Mouse (Mus musculus) stomach, embryonic 14.5 days (tissue): ENCODE measurements at regions not wholly inside any gene's neighbourhood (a gene's known extent, or its start where the extent isn't known, plus 50 kb on each side); places are given as distances from the start of the nearest gene placed in this dataset.

ENCODE experiments used
- ATAC-seq: fragments of 200-750 bp; cut with Nextera tagmentation; 2 replicates; pipeline ENCODE4 v1.8.0; 2017; ENCODE audit warnings: low read depth, moderate TSS enrichment; ENCODE audit not compliant: insufficient number of reproducible peaks, insufficient read depth, low FRiP score
- H3K27ac ChIP-seq: fragments of 300-500 bp; sonication (generic); 2 replicates; pipeline ENCODE4 v1.5.1; 2014; ENCODE audit warnings: mild to moderate bottlenecking, low read length, moderate library complexity, mixed read lengths
- H3K27me3 ChIP-seq: fragments of 300-500 bp; sonication (generic); 2 replicates; pipeline ENCODE4 v1.6.1; 2014; ENCODE audit warnings: low read length, control low read depth, mixed read lengths; ENCODE audit not compliant: control insufficient read depth, insufficient read depth
- H3K36me3 ChIP-seq: fragments of 300-500 bp; sonication (generic); 2 replicates; pipeline ENCODE4 v1.6.1; 2014; ENCODE audit warnings: mild to moderate bottlenecking, control low read depth, low read length, moderate library complexity, mixed read lengths; ENCODE audit not compliant: control insufficient read depth, insufficient read depth
- H3K4me1 ChIP-seq: fragments of 300-500 bp; sonication (generic); 2 replicates; pipeline ENCODE4 v1.6.1; 2014; ENCODE audit warnings: low read length, control low read depth, mixed read lengths; ENCODE audit not compliant: control insufficient read depth, insufficient read depth
- H3K4me2 ChIP-seq: fragments of 300-500 bp; sonication (generic); replicated peaks from 2 replicates; pipeline ENCODE4 v1.6.1; 2014; ENCODE audit warnings: low read depth, low read length, control low read depth
- H3K4me3 ChIP-seq: fragments of 300-500 bp; sonication (generic); 2 replicates; pipeline ENCODE4 v1.5.1; 2014; ENCODE audit warnings: low read depth, low read length, control low read depth
- H3K9ac ChIP-seq: fragments of 300-500 bp; sonication (generic); replicated peaks from 2 replicates; pipeline ENCODE4 v1.6.1; 2014; ENCODE audit warnings: low read depth, mild to moderate bottlenecking, control low read depth, low read length, moderate library complexity, mixed read lengths
- H3K9me3 ChIP-seq: fragments of 300-500 bp; sonication (generic); 2 replicates; pipeline ENCODE4 v1.6.1; 2016; ENCODE audit warnings: low read depth, low read length, control low read depth; ENCODE audit not compliant: control insufficient read depth
- WGBS: fragments of 180-500 bp; shearing (Covaris S2); extraction: QIAGEN DNeasy Blood & Tissue Kit; methylation state at CpG from one replicate; pipeline ENCODE4 v1.1.7; 2014; 5-methylcytosine and 5-hydroxymethylcytosine counted together

- no peak overlapping the region for H3K27ac ChIP-seq
- H3K9me3 ChIP-seq = no peaks in the 10 kb centered on the region
- no peaks in the 10 kb centered on the region for H3K27me3 ChIP-seq
- no peaks in the 10 kb centered on the region for H3K36me3 ChIP-seq
- H3K4me2 ChIP-seq = no peak overlapping the region
- no peak overlapping the region for H3K9ac ChIP-seq
- no peak for ATAC-seq
- no peak overlapping the region for H3K4me3 ChIP-seq
- 83% methylated on average over 7 of the region's 7 CpGs for WGBS
- H3K4me1 ChIP-seq = no peaks in the 10 kb centered on the region
Observed at GRCm38 (mm10) chr3:130902376-130902775, 172.2 kb upstream of the Rpl34 start.

GRCm38 (mm10) chr3:130901343-130901742 lies 171.1 kb upstream of the Rpl34 start:
- no peaks in the 10 kb centered on the region for H3K9me3 ChIP-seq
- H3K4me2 ChIP-seq = no peak overlapping the region
- no peak for ATAC-seq
- no peaks in the 10 kb centered on the region for H3K36me3 ChIP-seq
- no peaks in the 10 kb centered on the region for H3K27me3 ChIP-seq
- H3K4me3 ChIP-seq = no peak overlapping the region
- H3K4me1 ChIP-seq = no peaks in the 10 kb centered on the region
- no peak overlapping the region for H3K9ac ChIP-seq
- no peak overlapping the region for H3K27ac ChIP-seq
- WGBS = 78% methylated on average over 12 of the region's 12 CpGs

- no peak overlapping the region for H3K4me3 ChIP-seq
- no peaks in the 10 kb centered on the region for H3K4me1 ChIP-seq
- H3K9ac ChIP-seq = no peak overlapping the region
- H3K27me3 ChIP-seq = no peaks in the 10 kb centered on the region
- H3K4me2 ChIP-seq = no peak overlapping the region
- no peak for ATAC-seq
- no peaks in the 10 kb centered on the region for H3K36me3 ChIP-seq
- H3K9me3 ChIP-seq = no peaks in the 10 kb centered on the region
- H3K27ac ChIP-seq = no peak overlapping the region
- 86% methylated on average over 6 of the region's 6 CpGs for WGBS
Observed at GRCm38 (mm10) chr3:130900846-130901245, 170.6 kb upstream of the Rpl34 start.

DNA sequence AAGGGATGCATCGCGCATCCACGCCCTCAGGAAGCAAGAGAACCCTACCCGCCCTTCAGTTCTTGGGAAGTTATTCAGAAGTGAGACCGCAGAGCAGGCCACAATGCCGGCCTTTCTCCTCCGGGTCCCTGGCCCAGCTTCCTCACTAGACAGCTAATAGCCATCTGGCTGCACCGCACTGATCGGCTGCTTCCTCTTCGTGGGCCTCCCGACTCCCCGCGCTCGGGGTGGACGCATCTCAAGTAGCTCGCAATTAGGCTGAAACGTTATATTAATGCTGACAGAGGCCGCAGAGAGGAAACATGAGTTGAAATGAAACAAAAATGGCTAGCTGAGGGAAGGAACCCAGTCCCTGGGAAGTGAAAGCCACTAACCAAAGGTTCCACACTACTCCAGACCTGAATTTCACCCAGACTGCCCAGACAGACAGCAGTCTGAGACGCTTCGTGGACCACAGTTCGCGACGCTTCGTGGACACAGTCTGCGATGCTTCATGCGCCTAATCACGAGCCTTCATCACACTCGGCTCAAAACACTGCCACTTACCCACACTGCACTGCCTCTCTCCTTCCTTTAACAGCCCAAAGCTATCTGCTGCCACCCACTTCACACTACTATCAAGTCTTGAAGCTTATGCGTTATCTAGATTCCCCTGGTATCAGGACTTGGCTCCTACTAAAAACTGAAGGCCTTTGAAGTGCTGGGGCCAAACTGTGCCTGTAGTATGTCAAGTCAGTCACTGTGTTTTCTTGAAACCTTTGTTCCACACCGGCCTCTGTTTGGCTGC lies 170.0 kb upstream of the Rpl34 start:
- H3K27me3 ChIP-seq = no peaks in the 10 kb centered on the region
- H3K4me2 ChIP-seq = no peak overlapping the region
- H3K9ac ChIP-seq = no peak overlapping the region
- H3K4me1 ChIP-seq = no peaks in the 10 kb centered on the region
- ATAC-seq = no peak
- WGBS = 67% methylated on average over 30 of the region's 30 CpGs
- H3K27ac ChIP-seq = no peak overlapping the region
- H3K9me3 ChIP-seq = no peaks in the 10 kb centered on the region
- no peak overlapping the region for H3K4me3 ChIP-seq
- H3K36me3 ChIP-seq = no peaks in the 10 kb centered on the region

GRCm38 (mm10) chr3:130894168-130894814 lies 164.1 kb upstream of the Rpl34 start:
- no peak overlapping the region for H3K27ac ChIP-seq
- no peaks in the 10 kb centered on the region for H3K9me3 ChIP-seq
- WGBS = 65% methylated on average over 7 of the region's 7 CpGs
- H3K36me3 ChIP-seq = no peaks in the 10 kb centered on the region
- no peak for ATAC-seq
- H3K27me3 ChIP-seq = no peaks in the 10 kb centered on the region
- no peak overlapping the region for H3K4me2 ChIP-seq
- H3K4me1 ChIP-seq = no peaks in the 10 kb centered on the region
- H3K9ac ChIP-seq = no peak overlapping the region
- H3K4me3 ChIP-seq = no peak overlapping the region

GRCm38 (mm10) chr3:130891310-130891709 lies 161.1 kb upstream of the Rpl34 start:
- 84% methylated on average over 4 of the region's 4 CpGs for WGBS
- Histone ChIP-seq H3K4me2 (no peak overlapping the region), H3K9ac (no peak overlapping the region), H3K27ac (no peak overlapping the region), H3K36me3 (no peaks in the 10 kb centered on the region), H3K9me3 (peaks cover 2% of the 10 kb centered on the region; the same call in 1 of the 2 replicates), H3K27me3 (no peaks in the 10 kb centered on the region), H3K4me1 (no peaks in the 10 kb centered on the region), H3K4me3 (no peak overlapping the region)
- ATAC-seq = no peak

DNA sequence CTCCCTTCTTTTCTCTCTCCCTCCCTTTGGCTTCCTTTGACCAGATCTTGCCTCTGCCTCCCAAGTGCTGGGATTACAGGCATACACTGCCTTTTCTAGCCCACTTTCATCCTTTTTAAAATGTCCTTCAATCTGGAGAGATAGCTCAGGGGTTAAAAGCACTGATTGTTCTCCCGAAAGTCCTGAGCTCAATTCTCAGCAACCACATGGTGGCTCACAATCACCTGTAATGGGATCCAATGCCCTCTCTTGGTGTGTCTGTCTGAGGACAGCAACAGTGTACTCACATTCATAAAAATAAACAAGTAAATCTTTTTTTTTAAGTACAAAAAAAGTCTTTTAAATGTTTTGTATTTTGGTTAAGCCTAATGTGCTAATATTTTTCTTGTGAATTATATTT lies 158.4 kb upstream of the Rpl34 start:
- Histone ChIP-seq H3K27me3 (no peaks in the 10 kb centered on the region), H3K27ac (no peak overlapping the region), H3K36me3 (no peaks in the 10 kb centered on the region), H3K4me1 (no peaks in the 10 kb centered on the region), H3K4me2 (no peak overlapping the region), H3K4me3 (no peak overlapping the region), H3K9ac (no peak overlapping the region), H3K9me3 (peaks cover 2% of the 10 kb centered on the region; the same call in 1 of the 2 replicates)
- no peak for ATAC-seq
- WGBS = 87% methylated on average over 1 of the region's 1 CpGs

GRCm38 (mm10) chr3:130887540-130888312 lies 157.5 kb upstream of the Rpl34 start:
- Histone ChIP-seq H3K4me3 (no peak overlapping the region), H3K27ac (no peak overlapping the region), H3K4me2 (no peak overlapping the region), H3K36me3 (no peaks in the 10 kb centered on the region), H3K9me3 (peaks cover 2% of the 10 kb centered on the region; the same call in 1 of the 2 replicates), H3K27me3 (no peaks in the 10 kb centered on the region), H3K4me1 (no peaks in the 10 kb centered on the region), H3K9ac (no peak overlapping the region)
- 73% methylated on average over 3 of the region's 3 CpGs for WGBS
- ATAC-seq = no peak
